Mouse (Mus musculus): Measurements from ENCODE around the gene Fmod.

Fmod gene

DNA sequence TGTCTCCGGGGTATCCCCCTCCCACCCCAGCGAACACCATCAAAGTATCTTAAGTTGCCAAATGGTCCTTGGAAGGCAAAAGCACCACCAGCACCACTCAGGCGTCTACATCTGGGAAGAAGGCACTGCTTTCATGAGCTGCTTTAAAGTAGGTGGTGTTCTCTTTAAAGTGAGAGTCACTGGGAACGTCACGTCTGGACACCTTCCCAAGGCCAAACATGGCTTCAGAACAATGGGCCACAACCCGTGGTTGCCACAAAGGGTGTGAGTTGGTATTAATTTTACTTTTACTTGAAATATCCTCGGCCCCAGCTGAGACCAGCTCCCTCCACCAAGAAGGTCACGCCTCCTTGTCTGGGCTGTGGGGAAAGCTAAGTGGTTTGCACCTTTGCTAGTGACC lies 20.7 kb downstream of the Fmod start:
- DNase-seq, result no peak

GRCm38 (mm10) chr1:134058870-134059269 lies 21.8 kb downstream of the Fmod start:
- no peak for DNase-seq

- DNase-seq, result peak; percentile 78
Observed at GRCm38 (mm10) chr1:134059739-134060695, 23.0 kb downstream of the Fmod start.

GRCm38 (mm10) chr1:134060849-134061569 lies 24.0 kb downstream of the Fmod start:
- peak; percentile 97 for DNase-seq

- DNase-seq, result peak; percentile 39
Observed at GRCm38 (mm10) chr1:134061915-134062314, 24.9 kb downstream of the Fmod start.

GRCm38 (mm10) chr1:134062411-134063085 lies 25.5 kb downstream of the Fmod start:
- DNase-seq, result no peak

- peak; percentile 88 for DNase-seq
Observed at GRCm38 (mm10) chr1:134063086-134063772, 26.2 kb downstream of the Fmod start.

- peak; percentile 85 for DNase-seq
Observed at GRCm38 (mm10) chr1:134063773-134064125, 26.7 kb downstream of the Fmod start.

DNA sequence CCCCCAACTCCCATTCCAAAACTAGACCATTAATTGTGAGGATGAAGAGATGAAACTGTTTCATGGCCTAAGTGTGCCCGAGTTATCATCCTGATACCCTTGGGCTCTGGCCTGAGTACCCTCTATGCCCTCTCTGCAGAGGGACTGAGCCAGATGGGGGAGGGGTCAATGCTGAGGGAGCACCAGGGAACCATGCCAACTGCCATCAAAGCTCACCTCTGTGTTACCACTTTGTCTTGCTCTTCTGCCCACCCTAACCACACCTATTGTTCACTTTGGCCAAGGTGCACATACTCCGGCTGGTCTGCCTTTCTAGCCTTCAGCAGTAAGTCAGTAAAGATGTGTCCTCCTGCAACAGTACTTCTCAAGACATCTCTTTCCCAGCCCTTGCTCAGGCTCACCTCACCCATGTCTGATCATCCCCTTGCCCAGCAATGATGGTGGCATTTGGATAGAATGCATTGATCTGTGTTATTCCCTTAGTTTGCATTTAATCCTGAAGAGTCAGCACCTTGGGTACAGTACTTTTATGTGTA lies 27.3 kb downstream of the Fmod start:
- peak; percentile 57 for DNase-seq

GRCm38 (mm10) chr1:134065241-134065809 lies 28.3 kb downstream of the Fmod start:
- DNase-seq, result peak; percentile 57

DNA sequence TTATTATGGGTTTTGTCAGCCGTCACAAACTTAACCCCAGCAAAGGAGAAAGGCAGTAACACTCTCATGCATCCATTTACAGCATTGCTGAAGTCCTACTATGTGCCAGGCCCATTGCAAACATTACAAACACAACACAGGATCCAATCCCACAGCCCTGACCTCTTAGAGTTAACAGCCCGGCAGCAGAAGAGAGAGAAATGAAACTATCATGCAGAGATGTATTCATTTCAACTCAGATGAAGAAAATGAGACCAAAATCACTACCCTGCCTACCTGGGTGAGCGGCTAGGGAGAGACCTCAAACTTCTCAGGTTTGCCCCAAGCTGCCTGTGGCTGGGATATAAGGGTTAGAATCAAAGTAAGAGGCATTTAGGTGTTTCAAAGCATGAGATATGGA lies 29.5 kb downstream of the Fmod start:
- peak; percentile 38 for DNase-seq

GRCm38 (mm10) chr1:134067143-134067619 lies 30.1 kb downstream of the Fmod start:
- peak; percentile 91 for DNase-seq

GRCm38 (mm10) chr1:134070099-134070669 lies 33.1 kb downstream of the Fmod start:
- DNase-seq, result no peak

- no peak for DNase-seq
Observed at GRCm38 (mm10) chr1:134071411-134072018, 34.5 kb downstream of the Fmod start.

DNA sequence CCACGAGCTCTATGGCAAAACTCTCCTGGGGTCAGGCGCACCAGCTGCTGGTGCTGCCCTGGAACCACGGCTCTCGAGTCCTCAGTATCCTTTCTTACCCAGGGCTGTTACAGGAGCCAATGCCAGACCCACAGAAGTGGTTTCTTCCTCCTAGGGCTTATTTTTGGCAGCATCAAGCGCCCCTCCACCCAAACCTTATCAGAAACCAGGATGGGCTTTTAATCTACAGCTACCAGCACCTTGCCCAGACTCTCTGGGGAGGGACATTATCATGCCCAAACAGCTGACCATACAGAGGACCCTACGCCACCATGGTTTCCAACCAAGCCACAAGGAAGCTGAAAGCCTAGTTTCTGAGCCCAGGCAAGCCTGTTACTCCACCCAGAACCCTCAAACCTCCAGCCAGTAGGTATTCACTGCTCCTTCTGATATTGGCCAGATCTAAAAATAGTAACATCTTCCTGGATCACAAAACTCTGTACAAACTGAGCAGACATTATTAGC lies 36.1 kb downstream of the Fmod start:
- DNase-seq, result no peak

GRCm38 (mm10) chr1:134073658-134074057 lies 36.6 kb downstream of the Fmod start:
- no peak for DNase-seq

- no peak for DNase-seq
Observed at GRCm38 (mm10) chr1:134074184-134074583, 37.1 kb downstream of the Fmod start.

DNA sequence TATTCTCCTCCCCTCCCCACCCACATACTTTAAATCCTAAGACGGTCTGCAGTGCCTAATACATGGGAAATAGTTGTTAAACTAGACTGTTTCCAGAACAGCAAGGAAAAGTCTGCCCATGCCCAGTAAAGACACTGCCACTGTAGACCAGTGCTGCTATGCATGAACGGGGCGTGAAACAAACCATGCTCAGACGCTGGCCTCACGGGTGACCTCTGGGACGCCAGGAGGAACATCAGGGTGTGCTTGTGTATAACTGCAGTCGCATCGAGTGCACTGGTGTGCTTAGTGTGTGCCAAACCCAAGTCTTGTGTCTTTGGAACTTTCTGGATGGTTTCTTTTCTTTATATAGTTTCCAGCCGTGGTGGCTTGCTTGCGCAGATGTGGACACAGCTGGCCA lies 37.6 kb downstream of the Fmod start:
- DNase-seq, result peak; percentile 45

DNA sequence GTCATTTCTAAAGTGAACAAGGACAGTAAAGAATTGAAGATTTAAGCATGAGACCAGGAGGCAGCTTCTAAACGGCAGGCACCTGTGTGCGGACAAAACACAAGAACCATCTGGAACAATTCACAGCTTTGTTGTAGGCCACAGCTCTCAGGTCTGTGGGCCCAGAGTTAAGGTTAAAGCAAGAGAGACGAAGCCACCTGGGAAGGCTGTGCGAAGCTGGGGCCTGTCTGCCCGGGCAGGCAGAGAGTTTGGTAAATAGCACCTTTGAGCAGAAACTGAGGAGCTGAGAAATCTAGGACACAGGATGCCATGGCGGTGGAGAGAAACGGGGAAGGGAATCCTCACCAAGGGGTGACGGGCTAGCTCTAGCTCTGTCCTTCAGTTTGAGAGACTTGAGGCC lies 38.5 kb downstream of the Fmod start:
- peak; percentile 66 for DNase-seq

GRCm38 (mm10) chr1:134076789-134077188 lies 39.7 kb downstream of the Fmod start:
- peak; percentile 45 for DNase-seq

Measured in thymus, postnatal 14 days (tissue).